Comparison of ENCODE assay signal across 26 mouse cellular contexts in genomic region chr2:181152701-181153100, GRCm38 (mm10). TPM values are rescaled to one million over a fixed set of nuclear protein-coding genes. Genes with fewer than 3 reads are reported as not detected.
DNase-seq lines count a peak whose midpoint lies in the region; TF ChIP-seq lines count a peak whose summit lies in the region.
"Had no signal": no experiment of that assay in that cellular context is flagged by ENCODE, and none has a peak within 500 bp of the region (broad histone marks: within the 10 kb centered on the region; RNA-seq: fewer than 3 reads in every experiment).

No protein-coding gene starts in this region.

- H3K4me3 ChIP-seq in layer of hippocampus, adult 2 months, result peak overlapping the region; percentile 79; the same call in 1 of the 2 replicates
- H3K4me3 ChIP-seq: embryonic facial prominence, embryonic 13.5 days; erythroblast, embryonic 14.5 days; forebrain, embryonic 12.5 days; heart, embryonic 13.5 days; hindbrain, embryonic 12.5 days; limb, embryonic 10.5 days; liver, embryonic 15.5 days; lung, embryonic 15.5 days had no signal

- no peak for TF ChIP-seq CTCF in layer of hippocampus, adult 2 months (conservative IDR thresholded peaks at IDR 0.05)

- DNase-seq in cerebellum, adult 11-12 months, result peak; percentile 68
- no peak for DNase-seq in cerebellum, adult 9-10 months
- no peak for DNase-seq in layer of hippocampus, adult 2 months (ENCODE audit: low spot score in 2 of 2)
- no peak for DNase-seq in layer of hippocampus, adult 9-10 months (ENCODE audit: low spot score)
- DNase-seq in right cerebral cortex, adult 2 months (ENCODE audit: low spot score in 2 of 2), result peak; percentile 44 to 49
- DNase-seq in right cerebral cortex, postnatal 4 days, result no peak
- no peak for DNase-seq in lung, postnatal 36 days
- no peak for DNase-seq in urinary bladder, postnatal 10 days (ENCODE audit: low spot score)
- DNase-seq: adrenal gland, postnatal 10 days; embryo, embryonic 11 days; heart, postnatal 14 days; kidney, postnatal 25 days; liver; lung, postnatal 4 days; midbrain, embryonic 14.5 days had no signal

- H3K27ac ChIP-seq in layer of hippocampus, adult 2 months, result peak overlapping the region; percentile 55; the same call in 1 of the 2 replicates
- H3K27ac ChIP-seq: embryonic facial prominence, embryonic 13.5 days; forebrain, embryonic 12.5 days; heart, embryonic 13.5 days; hindbrain, embryonic 12.5 days; limb, embryonic 10.5 days; liver, embryonic 15.5 days; lung, embryonic 15.5 days had no signal

RNA-seq across cellular contexts. Expression of gene Eef1a2, which starts 4.1 kb away (rescaled TPM):
- total RNA-seq in layer of hippocampus, adult 2 months (2021), result 1,000 to 10,000 TPM; 1,145 to 1,175 TPM
- total RNA-seq: megakaryocyte-erythroid progenitor cell, adult 5-6 weeks had no signal

RNA-seq across cellular contexts. Expression of gene Kcnq2, which starts 17.6 kb away (rescaled TPM):
- 100 to 1,000 TPM; 327 to 335 TPM for total RNA-seq in layer of hippocampus, adult 2 months (2021)
- total RNA-seq: megakaryocyte-erythroid progenitor cell, adult 5-6 weeks had no signal

RNA-seq across cellular contexts. Expression of gene Ppdpf, which starts 34.3 kb away (rescaled TPM):
- 10 to 100 TPM; 85.4 to 90.2 TPM for total RNA-seq in layer of hippocampus, adult 2 months (2021)

RNA-seq across cellular contexts. Expression of gene Ptk6, which starts 49.9 kb away (rescaled TPM):
- under 1 TPM in 1 of 2 experiments, not detected in 1; 0.10 TPM for total RNA-seq in layer of hippocampus, adult 2 months (2021)
- total RNA-seq: gastrocnemius, adult 18-20 months; heart, postnatal 14 days; layer of hippocampus, postnatal 25 days; megakaryocyte-erythroid progenitor cell, adult 5-6 weeks had no signal

Comparison
In these comparisons a context has a peak if more than half of its experiments do, and no peak if none do; other contexts are left out.
1. DNase-seq: peak in cerebellum, adult 11-12 months (single experiment) and right cerebral cortex, adult 2 months (2 of 2); none in cerebellum, adult 9-10 months (single experiment), layer of hippocampus, adult 2 months (0 of 2), layer of hippocampus, adult 9-10 months (single experiment), right cerebral cortex, postnatal 4 days (single experiment), lung, postnatal 36 days (single experiment) and urinary bladder, postnatal 10 days (single experiment).